Mouse (Mus musculus) ES-E14 (cell line): ENCODE results near the gene Chtf18. TPM values are rescaled to one million over a fixed set of nuclear protein-coding genes. Genes with fewer than 3 reads are reported as not detected.

Source experiments
- DNase-seq: peaks from one replicate; pipeline ENCODE4 v3.0.0-alpha.2; 2013; ENCODE audit warnings: low read depth, low spot score
- H3K27ac ChIP-seq: 2 replicates; pipeline ENCODE4 v1.5.1; 2012; ENCODE audit warnings: low read depth, mild to moderate bottlenecking, low read length, moderate library complexity, mixed read lengths; ENCODE audit not compliant: poor library complexity, insufficient read depth, severe bottlenecking
- H3K36me3 ChIP-seq: 2 replicates; pipeline ENCODE4 v1.6.1; 2012; ENCODE audit warnings: mild to moderate bottlenecking, low read length, moderate library complexity, mixed read lengths; ENCODE audit not compliant: control insufficient read depth, poor library complexity, insufficient read depth, severe bottlenecking
- H3K4me1 ChIP-seq, 2 experiments: fragments of 150-350 bp in 1 of 2; sonication (generic) in 1 of 2; 2 replicates each; pipeline ENCODE4 v1.6.1; 2012; ENCODE audit warnings: low read length in 2 of 2, mild to moderate bottlenecking in 1 of 2, mixed read lengths in 1 of 2; ENCODE audit not compliant: control insufficient read depth in 2 of 2, insufficient read depth in 2 of 2, poor library complexity in 1 of 2
- H3K4me3 ChIP-seq, 2 experiments: fragments of 150-350 bp in 1 of 2; sonication (generic) in 1 of 2; 2 replicates each; pipeline ENCODE4 v1.5.1; 2012; ENCODE audit warnings: low read length in 2 of 2, low read depth in 1 of 2, mild to moderate bottlenecking in 1 of 2, mixed read lengths in 1 of 2; ENCODE audit not compliant: insufficient read depth in 1 of 2, poor library complexity in 1 of 2, severe bottlenecking in 1 of 2
- H3K9ac ChIP-seq: 2 replicates; pipeline ENCODE4 v1.6.1; 2012; ENCODE audit warnings: low read depth, mild to moderate bottlenecking, low read length, mixed read lengths; ENCODE audit not compliant: poor library complexity, insufficient read depth, severe bottlenecking
- H3K9me3 ChIP-seq: fragments of 150-350 bp; sonication (generic); 2 replicates; pipeline ENCODE4 v1.6.1; 2012; ENCODE audit warnings: low read depth, mild to moderate bottlenecking, low read length; ENCODE audit not compliant: control insufficient read depth, insufficient read depth
- CHD2 ChIP-seq: IDR thresholded peaks from 2 replicates; pipeline ENCODE4 v1.6.1; 2014; ENCODE audit warnings: mild to moderate bottlenecking, low read depth, low read length, inconsistent platforms
- HCFC1 ChIP-seq: IDR thresholded peaks from 2 replicates; pipeline ENCODE4 v1.6.1; 2012; ENCODE audit warnings: low read length, inconsistent platforms, borderline replicate concordance; ENCODE audit not compliant: insufficient read depth
- MAFK ChIP-seq: IDR thresholded peaks from 2 replicates; pipeline ENCODE4 v1.6.1; 2014; ENCODE audit warnings: mild to moderate bottlenecking, low read depth, low read length, inconsistent platforms; ENCODE audit not compliant: insufficient read depth
- ZC3H11A ChIP-seq: IDR thresholded peaks from 2 replicates; pipeline ENCODE4 v1.6.1; 2012; ENCODE audit warnings: low read depth, mild to moderate bottlenecking, inconsistent platforms, low read length, borderline replicate concordance
- ZNF384 ChIP-seq: IDR thresholded peaks from 2 replicates; pipeline ENCODE4 v1.6.1; 2012; ENCODE audit warnings: low read depth, low read length, inconsistent platforms
- in situ Hi-C, 2 experiments: fragments of 600-800 bp; cut with MboI; formaldehyde crosslinking; loops; one replicate each; pipeline ENCODE4 v1.15.1; 2025; ENCODE audit warnings: low sequenced_read_pairs in 2 of 2, inconsistent platforms in 1 of 2; ENCODE audit not compliant: unreplicated experiment in 2 of 2
- total RNA-seq: library from RNA; depleted of rRNA; stranded (reverse); fragments of 300-350 nt; gene quantifications from 2 replicates; pipeline ENCODE4 v1.2.3, GENCODE M21; 2012

Gene Chtf18
- total RNA-seq, 1 experiment, result 102 TPM

GRCm38 (mm10) chr17:25716711-25717637, 10.2 kb downstream of the Chtf18 start, which contains the start of gene Gng13:
Gene Gng13 (plus strand): TSS chr17:25717171.
- Histone ChIP-seq H3K4me3 (peak within 1 kb of the TSS; percentile 38 to 64), H3K27ac (no peak within 1 kb of the TSS), H3K36me3 (peaks cover 34% of the 10 kb centered on the region), H3K9me3 (no peaks in the 10 kb centered on the region), H3K4me1 (peaks cover 8 to 19% of the 10 kb centered on the region in 2 experiments), H3K9ac (peak within 1 kb of the TSS; percentile 21)
- TF ChIP-seq CHD2 (no peak), HCFC1 (no peak), ZNF384 (no peak), MAFK (no peak), ZC3H11A (no peak)
- in situ Hi-C loops, result no loop called here
- DNase-seq, result no peak

GRCm38 (mm10) chr17:25716130-25716529, 11.1 kb downstream of the Chtf18 start:
- in situ Hi-C loops, result no loop called here
- H3K27ac ChIP-seq, result no peak overlapping the region
- peaks cover 26% of the 10 kb centered on the region for H3K36me3 ChIP-seq
- no peak for DNase-seq
- TF ChIP-seq HCFC1, result no peak
- TF ChIP-seq ZC3H11A, result no peak
- no peak for TF ChIP-seq ZNF384
- TF ChIP-seq MAFK, result no peak
- no peak for TF ChIP-seq CHD2
- H3K9ac ChIP-seq, result no peak overlapping the region
- no peak overlapping the region for H3K4me3 ChIP-seq
- H3K9me3 ChIP-seq, result no peaks in the 10 kb centered on the region
- H3K4me1 ChIP-seq, result peaks cover 8 to 19% of the 10 kb centered on the region in 2 experiments

- Histone ChIP-seq H3K4me3 (no peak overlapping the region), H3K36me3 (peaks cover 21% of the 10 kb centered on the region), H3K9ac (no peak overlapping the region), H3K27ac (no peak overlapping the region), H3K4me1 (peaks cover 8 to 19% of the 10 kb centered on the region in 2 experiments), H3K9me3 (no peaks in the 10 kb centered on the region)
- no peak for DNase-seq
- in situ Hi-C loops, result no loop called here
- TF ChIP-seq HCFC1 (no peak), CHD2 (no peak), ZNF384 (no peak), MAFK (no peak), ZC3H11A (no peak)
Observed at GRCm38 (mm10) chr17:25715627-25716026, 11.6 kb downstream of the Chtf18 start.

GRCm38 (mm10) chr17:25711136-25711535, 16.1 kb downstream of the Chtf18 start:
- Histone ChIP-seq H3K4me1 (peaks cover 3 to 5% of the 10 kb centered on the region in 2 experiments; a peak in 3 of 4 replicates), H3K9ac (no peak overlapping the region), H3K36me3 (no peaks in the 10 kb centered on the region), H3K27ac (no peak overlapping the region), H3K4me3 (no peak overlapping the region), H3K9me3 (no peaks in the 10 kb centered on the region)
- TF ChIP-seq CHD2, result no peak
- no peak for TF ChIP-seq MAFK
- no peak for TF ChIP-seq HCFC1
- TF ChIP-seq ZNF384, result no peak
- TF ChIP-seq ZC3H11A, result no peak
- no peak for DNase-seq
- in situ Hi-C loops, result no loop called here
